18 mouse cellular contexts compared by ENCODE assay signal in genomic region chr11:3529476-3530252, GRCm38 (mm10). TPM values are rescaled to one million over a fixed set of nuclear protein-coding genes. Genes with fewer than 3 reads are reported as not detected.
DNase-seq lines count a peak whose midpoint lies in the region; ATAC-seq and TF ChIP-seq lines count a peak whose summit lies in the region.
"Had no signal": no experiment of that assay in that cellular context is flagged by ENCODE, and none has a peak within 500 bp of the region (broad histone marks: within the 10 kb centered on the region; RNA-seq: fewer than 3 reads in every experiment).

No protein-coding gene starts in this region.

- ATAC-seq in lung, embryonic 16.5 days (ENCODE audit: low read depth): 0 out of 2 replicates have a peak, but pooled peaks have one; percentile 10
- ATAC-seq in stomach, postnatal 0 days (ENCODE audit: low FRiP score, low TSS enrichment): peak; percentile 13; the same call in 1 of the 2 replicates
- ATAC-seq: forebrain, embryonic 16.5 days; intestine, embryonic 15.5 days had no signal

- no peak overlapping the region for H3K4me3 ChIP-seq in heart, embryonic 10.5 days
- H3K4me3 ChIP-seq in lung, embryonic 16.5 days (ENCODE audit: low read length): no peak overlapping the region
- H3K4me3 ChIP-seq in stomach, postnatal 0 days (ENCODE audit: low read depth, low read length): peak overlapping the region; percentile 8; the same call in 1 of the 2 replicates
- H3K4me3 ChIP-seq: embryonic facial prominence, embryonic 13.5 days; intestine, embryonic 15.5 days; limb, embryonic 13.5 days; midbrain, embryonic 10.5 days; neural tube, embryonic 12.5 days had no signal

- H3K9me3 ChIP-seq in heart, embryonic 10.5 days: no peaks in the 10 kb centered on the region
- no peaks in the 10 kb centered on the region for H3K9me3 ChIP-seq in lung, embryonic 16.5 days (ENCODE audit: control insufficient read depth, low read length)
- no peaks in the 10 kb centered on the region for H3K9me3 ChIP-seq in stomach, postnatal 0 days (ENCODE audit: control insufficient read depth, low read length)
- H3K9me3 ChIP-seq: embryonic facial prominence, embryonic 13.5 days; intestine, embryonic 15.5 days; limb, embryonic 13.5 days; midbrain, embryonic 10.5 days; neural tube, embryonic 12.5 days had no signal

- no peak overlapping the region for H3K4me2 ChIP-seq in lung, embryonic 16.5 days (ENCODE audit: low read depth, low read length)
- peak overlapping the region; percentile 14; the same call in 1 of the 2 replicates for H3K4me2 ChIP-seq in stomach, postnatal 0 days (replicated peaks; ENCODE audit: low read depth)
- H3K4me2 ChIP-seq: embryonic facial prominence, embryonic 13.5 days; hindbrain, embryonic 14.5 days; intestine, embryonic 15.5 days; limb, embryonic 13.5 days; neural tube, embryonic 12.5 days had no signal

- DNase-seq in heart, postnatal 10 days: peak; percentile 22 to 41
- DNase-seq in heart, embryonic 10.5 days (ENCODE audit: low spot score): no peak
- DNase-seq in lung, postnatal 25 days (ENCODE audit: low spot score): no peak
- peak; percentile 28 to 76 for DNase-seq in kidney, postnatal 25 days
- no peak for DNase-seq in stomach, postnatal 0 days (ENCODE audit: low spot score)
- no peak for DNase-seq in layer of hippocampus, adult 8-10 months (ENCODE audit: low spot score in 2 of 2)
- DNase-seq: adrenal gland, postnatal 36 days; thymus, postnatal 4 days had no signal

- peaks cover 94% of the 10 kb centered on the region for H3K36me3 ChIP-seq in heart, embryonic 10.5 days
- peaks cover 72% of the 10 kb centered on the region for H3K36me3 ChIP-seq in lung, embryonic 16.5 days (ENCODE audit: control insufficient read depth, insufficient read depth, low read length)
- H3K36me3 ChIP-seq in stomach, postnatal 0 days (ENCODE audit: control insufficient read depth, insufficient read depth, low read length): peaks cover 47% of the 10 kb centered on the region

- no peak overlapping the region for H3K27ac ChIP-seq in heart, embryonic 10.5 days
- H3K27ac ChIP-seq in lung, embryonic 16.5 days (ENCODE audit: low read length): no peak overlapping the region
- peak overlapping the region; percentile 69; the same call in 1 of the 2 replicates for H3K27ac ChIP-seq in stomach, postnatal 0 days (replicated peaks)
- H3K27ac ChIP-seq: embryonic facial prominence, embryonic 13.5 days; hindbrain, embryonic 14.5 days; intestine, embryonic 15.5 days; limb, embryonic 13.5 days; midbrain, embryonic 10.5 days; neural tube, embryonic 12.5 days had no signal

- H3K27me3 ChIP-seq in heart, embryonic 10.5 days (ENCODE audit: insufficient read depth, poor library complexity, severe bottlenecking): no peaks in the 10 kb centered on the region
- no peaks in the 10 kb centered on the region for H3K27me3 ChIP-seq in lung, embryonic 16.5 days (ENCODE audit: control insufficient read depth, insufficient read depth, low read depth, low read length)
- H3K27me3 ChIP-seq in stomach, postnatal 0 days (ENCODE audit: control insufficient read depth, insufficient read depth, low read length): no peaks in the 10 kb centered on the region
- H3K27me3 ChIP-seq: embryonic facial prominence, embryonic 13.5 days; intestine, embryonic 15.5 days; limb, embryonic 13.5 days; neural tube, embryonic 12.5 days had no signal

- TF ChIP-seq CTCF in stomach, postnatal 0 days (IDR thresholded peaks at IDR 0.05; ENCODE audit: low read depth): 0 out of 2 replicates have a peak, but pooled peaks have one; percentile 18

- H3K9ac ChIP-seq in lung, embryonic 16.5 days (ENCODE audit: low read length): no peak overlapping the region
- H3K9ac ChIP-seq in stomach, postnatal 0 days (ENCODE audit: low read length): no peak overlapping the region
- H3K9ac ChIP-seq: embryonic facial prominence, embryonic 13.5 days; hindbrain, embryonic 14.5 days; intestine, embryonic 15.5 days; limb, embryonic 13.5 days; neural tube, embryonic 12.5 days had no signal

- no peak for TF ChIP-seq EP300 in stomach, postnatal 0 days (optimal IDR thresholded peaks at IDR 0.05)

- H3K4me1 ChIP-seq in heart, embryonic 10.5 days: peaks cover 25% of the 10 kb centered on the region
- peaks cover under 1% of the 10 kb centered on the region; the same call in 1 of the 2 replicates for H3K4me1 ChIP-seq in lung, embryonic 16.5 days (replicated peaks; ENCODE audit: control insufficient read depth, insufficient read depth, low read length)
- H3K4me1 ChIP-seq in stomach, postnatal 0 days (replicated peaks; ENCODE audit: control insufficient read depth, insufficient read depth): no peaks in the 10 kb centered on the region; the same call in 1 of the 2 replicates
- H3K4me1 ChIP-seq: intestine, embryonic 15.5 days; neural tube, embryonic 12.5 days had no signal

- 83% methylated on average over 20 of the region's 20 CpGs for WGBS in heart, embryonic 10.5 days
- 73% methylated on average over 20 of the region's 20 CpGs for WGBS in lung, embryonic 16.5 days
- 70% methylated on average over 20 of the region's 20 CpGs for WGBS in stomach, postnatal 0 days

- intact Hi-C loops in heart, postnatal 10 days (cut with DNase I): loop anchor here (10.0 kb wide), 1 partner anchor 365 kb away; the partner anchor contains the start of genes 4921536K21Rik and Dusp18

RNA-seq across cellular contexts. Expression of gene Smtn, which starts 10.7 kb away (rescaled TPM):
- total RNA-seq in heart, postnatal 10 days (2021): 100 to 1,000 TPM; 210 to 215 TPM
- 69.5 and 91.2 TPM in 2 replicates for polyA plus RNA-seq in heart, embryonic 10.5 days (2016; fragmentation: Nextera tagmentation; extraction: Ambion mirVana)
- 110 and 121 TPM in 2 replicates for polyA plus RNA-seq in lung, embryonic 16.5 days (2015; fragmentation: Nextera tagmentation; extraction: Ambion mirVana)
- 103 TPM in 2 replicates for polyA plus RNA-seq in stomach, postnatal 0 days (2015; fragmentation: Nextera tagmentation; extraction: Ambion mirVana)
- total RNA-seq in layer of hippocampus, adult 8-10 months (2022): 10 to 100 TPM in 1 of 4 experiments, 1 to 10 TPM in 3; 6.4 to 12.1 (median 8.3) TPM

RNA-seq across cellular contexts. Expression of gene Selenom, which starts 15.2 kb away (rescaled TPM):
- 10 to 100 TPM; 57.2 to 57.3 TPM for total RNA-seq in heart, postnatal 10 days (2021)
- 66.3 and 87.5 TPM in 2 replicates for polyA plus RNA-seq in heart, embryonic 10.5 days (2016; fragmentation: Nextera tagmentation; extraction: Ambion mirVana)
- polyA plus RNA-seq in lung, embryonic 16.5 days (2015; fragmentation: Nextera tagmentation; extraction: Ambion mirVana): 110 and 116 TPM in 2 replicates
- 179 and 191 TPM in 2 replicates for polyA plus RNA-seq in stomach, postnatal 0 days (2015; fragmentation: Nextera tagmentation; extraction: Ambion mirVana)
- 100 to 1,000 TPM; 161 to 198 (median 177) TPM for total RNA-seq in layer of hippocampus, adult 8-10 months (2022)

RNA-seq across cellular contexts. Expression of gene Inpp5j, which starts 25.0 kb away (rescaled TPM):
- 10 to 100 TPM; 15.4 to 19.1 TPM for total RNA-seq in heart, postnatal 10 days (2021)
- 2.8 and 9.7 TPM in 2 replicates for polyA plus RNA-seq in heart, embryonic 10.5 days (2016; fragmentation: Nextera tagmentation; extraction: Ambion mirVana)
- 1.6 and 1.7 TPM in 2 replicates for polyA plus RNA-seq in lung, embryonic 16.5 days (2015; fragmentation: Nextera tagmentation; extraction: Ambion mirVana)
- polyA plus RNA-seq in stomach, postnatal 0 days (2015; fragmentation: Nextera tagmentation; extraction: Ambion mirVana): 2.4 and 2.7 TPM in 2 replicates
- 10 to 100 TPM; 67.5 to 75.8 (median 73.6) TPM for total RNA-seq in layer of hippocampus, adult 8-10 months (2022)

RNA-seq across cellular contexts. Expression of gene Pla2g3, which starts 41.6 kb away (rescaled TPM):
- total RNA-seq in heart, postnatal 10 days (2021): under 1 TPM in 1 of 2 experiments, not detected in 1; 0.10 TPM
- polyA plus RNA-seq in heart, embryonic 10.5 days (2016; fragmentation: Nextera tagmentation; extraction: Ambion mirVana): 0.21 and 0.70 TPM in 2 replicates
- 0.38 and 0.52 TPM in 2 replicates for polyA plus RNA-seq in lung, embryonic 16.5 days (2015; fragmentation: Nextera tagmentation; extraction: Ambion mirVana)
- 9.4 and 11.0 TPM in 2 replicates for polyA plus RNA-seq in stomach, postnatal 0 days (2015; fragmentation: Nextera tagmentation; extraction: Ambion mirVana)
- 1 to 10 TPM in 3 of 4 experiments, under 1 TPM in 1; 0.99 to 1.7 (median 1.5) TPM for total RNA-seq in layer of hippocampus, adult 8-10 months (2022)
- total RNA-seq: ES-E14; granulocyte monocyte progenitor cell, adult 5-6 weeks had no signal

Comparison
In these comparisons a context has a peak if more than half of its experiments do, and no peak if none do; other contexts are left out.
1. DNase-seq: peak in heart, postnatal 10 days (2 of 2) and kidney, postnatal 25 days (2 of 2); none in heart, embryonic 10.5 days (single experiment), lung, postnatal 25 days (single experiment), stomach, postnatal 0 days (single experiment) and layer of hippocampus, adult 8-10 months (0 of 2).